Mouse (Mus musculus) cortical plate, adult 2 months (tissue): ENCODE data around the gene Ifi35.

Source experiments
- CTCF ChIP-seq: fragments of 200-500 bp; IDR thresholded peaks from 2 replicates; pipeline ENCODE4 v1.5.1; 2011; ENCODE audit warnings: mild to moderate bottlenecking, control low read depth, low read length; ENCODE audit not compliant: insufficient read depth; ENCODE audit errors: extremely low read depth
- POLR2A ChIP-seq: fragments of 200-500 bp; IDR thresholded peaks from 2 replicates; pipeline ENCODE4 v1.6.1; 2011; ENCODE audit warnings: mild to moderate bottlenecking, low read length, control low read depth; ENCODE audit not compliant: insufficient read depth; ENCODE audit errors: extremely low read depth

DNA sequence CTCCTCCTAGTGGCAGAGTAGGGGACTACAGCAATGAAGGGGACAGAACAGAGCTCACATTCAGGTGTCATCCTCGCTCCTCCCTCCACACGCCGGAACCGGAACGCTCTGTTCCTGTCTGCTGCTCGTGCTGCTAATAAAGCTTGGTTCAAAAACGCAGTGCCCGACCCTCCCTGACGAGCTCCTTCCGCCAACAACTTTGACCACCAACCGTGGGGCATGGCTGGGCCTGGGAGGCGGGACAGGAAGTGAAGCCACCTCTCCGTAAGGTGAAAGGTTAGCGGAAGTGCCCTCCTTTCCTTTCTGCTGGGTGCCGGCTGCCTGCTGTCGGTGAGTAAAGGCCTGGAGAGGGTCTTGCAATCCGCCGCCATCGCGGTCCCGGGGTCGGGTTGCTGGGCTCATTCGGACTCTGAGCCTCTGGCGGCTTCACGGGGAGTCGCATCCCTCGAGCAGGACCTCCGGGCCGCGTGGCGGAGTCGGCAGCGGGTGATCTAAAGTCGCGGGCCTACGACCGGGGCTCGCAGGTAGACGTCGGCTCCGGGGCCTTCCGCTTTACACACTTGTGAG, 6.0 kb upstream of the Ifi35 start, which contains the start of gene Rpl27:
- TF ChIP-seq CTCF (peak; percentile 77), POLR2A (peak; percentile 81)
